Mouse (Mus musculus) stomach, postnatal 0 days (tissue): ENCODE results near the gene Fbxl7.

Experiments used
- CTCF ChIP-seq: IDR thresholded peaks from 2 replicates; pipeline ENCODE4 v1.5.1; 2016; ENCODE audit warnings: antibody characterized with exemption, low read depth, mild to moderate bottlenecking, moderate library complexity
- EP300 ChIP-seq: optimal IDR thresholded peaks from 2 replicates; pipeline ENCODE3; 2016; ENCODE audit warnings: antibody characterized with exemption

GRCm38 (mm10) chr15:26862173-26862572 lies 33.2 kb downstream of the Fbxl7 start:
- TF ChIP-seq CTCF (no peak), EP300 (no peak)
